Mouse (Mus musculus): ENCODE results near the gene March1. TPM values are rescaled to one million over a fixed set of nuclear protein-coding genes. Genes with fewer than 3 reads are reported as not detected.

Gene March1
- polyA plus RNA-seq, 1 experiment from 2014 or later = 0.65 TPM

DNA sequence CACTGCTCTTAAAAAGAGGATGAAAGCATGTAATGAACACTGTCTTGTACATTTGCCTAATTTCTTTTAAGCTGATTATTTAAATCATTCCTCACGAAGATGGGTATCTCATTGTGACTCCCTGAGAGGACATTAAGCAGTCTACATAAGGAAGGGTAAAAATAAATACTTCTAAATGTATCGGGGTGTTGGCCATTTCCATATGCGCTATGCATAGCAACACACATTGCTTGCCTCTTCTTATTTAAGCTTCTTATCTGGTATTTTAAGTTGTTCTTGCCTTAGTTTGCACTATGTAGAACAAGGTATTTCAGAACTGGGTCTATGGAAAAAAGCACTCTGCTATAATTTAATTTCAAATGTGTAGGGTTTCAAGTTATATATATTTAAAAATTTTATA, 416.7 kb downstream of the March1 start:
- Histone ChIP-seq H3K27me3 (no peaks in the 10 kb centered on the region), H3K4me2 (replicated peaks) (no peak overlapping the region), H3K27ac (no peak overlapping the region), H3K4me3 (no peak overlapping the region), H3K9me3 (no peaks in the 10 kb centered on the region), H3K9ac (no peak overlapping the region), H3K4me1 (no peaks in the 10 kb centered on the region), H3K36me3 (no peaks in the 10 kb centered on the region)
- ATAC-seq (ENCODE audit: low FRiP score, low read depth) = no peak
- WGBS = 86% methylated on average over 3 of the region's 3 CpGs

DNA sequence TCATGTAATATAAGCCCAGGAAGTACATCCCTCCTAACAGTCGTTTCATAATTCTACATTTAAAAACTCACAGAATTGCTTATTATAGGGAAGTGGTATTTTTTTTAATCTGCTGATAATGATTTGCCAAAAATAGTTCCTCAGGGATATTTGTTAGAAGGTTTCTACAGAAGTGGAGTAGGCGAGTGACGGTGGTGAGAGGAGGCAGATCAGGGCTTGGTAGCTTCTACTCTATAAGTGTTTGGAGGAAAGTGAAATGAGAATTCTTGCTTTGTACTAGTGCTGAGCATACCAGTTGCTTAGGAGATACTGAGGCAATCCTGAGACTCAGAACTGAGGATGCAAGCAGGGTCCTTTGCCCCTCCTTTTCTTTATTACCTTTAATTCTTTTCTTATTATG, 476.5 kb downstream of the March1 start:
- 92% methylated on average over 3 of the region's 3 CpGs for WGBS
- Histone ChIP-seq H3K36me3 (no peaks in the 10 kb centered on the region), H3K9me3 (no peaks in the 10 kb centered on the region), H3K4me2 (replicated peaks) (no peak overlapping the region), H3K27ac (no peak overlapping the region), H3K4me1 (no peaks in the 10 kb centered on the region), H3K27me3 (no peaks in the 10 kb centered on the region), H3K4me3 (no peak overlapping the region), H3K9ac (no peak overlapping the region)
- no peak for ATAC-seq (ENCODE audit: low FRiP score, low read depth)

- no peak for ATAC-seq (ENCODE audit: low FRiP score, low read depth)
- Histone ChIP-seq H3K4me3 (no peak overlapping the region), H3K9ac (no peak overlapping the region), H3K27me3 (no peaks in the 10 kb centered on the region), H3K4me1 (no peaks in the 10 kb centered on the region), H3K4me2 (replicated peaks) (no peak overlapping the region), H3K36me3 (no peaks in the 10 kb centered on the region), H3K9me3 (no peaks in the 10 kb centered on the region), H3K27ac (no peak overlapping the region)
- WGBS = 79% methylated on average over 1 of the region's 1 CpGs
Measured at GRCm38 (mm10) chr8:66098148-66098547, 480.4 kb downstream of the March1 start.

- Histone ChIP-seq H3K4me3 (no peak overlapping the region), H3K27me3 (no peaks in the 10 kb centered on the region), H3K27ac (no peak overlapping the region), H3K4me1 (no peaks in the 10 kb centered on the region), H3K9ac (no peak overlapping the region), H3K9me3 (no peaks in the 10 kb centered on the region), H3K36me3 (no peaks in the 10 kb centered on the region), H3K4me2 (replicated peaks) (no peak overlapping the region)
- 60% methylated on average over 2 of the region's 2 CpGs for WGBS
- ATAC-seq (ENCODE audit: low FRiP score, low read depth) = no peak
Measured at GRCm38 (mm10) chr8:66119294-66119693, 501.6 kb downstream of the March1 start.

GRCm38 (mm10) chr8:66159648-66160047, 541.9 kb downstream of the March1 start:
- Histone ChIP-seq H3K27me3 (no peaks in the 10 kb centered on the region), H3K9ac (no peak overlapping the region), H3K9me3 (no peaks in the 10 kb centered on the region), H3K4me2 (replicated peaks) (no peak overlapping the region), H3K4me1 (no peaks in the 10 kb centered on the region), H3K4me3 (no peak overlapping the region), H3K36me3 (no peaks in the 10 kb centered on the region), H3K27ac (no peak overlapping the region)
- no peak for ATAC-seq (ENCODE audit: low FRiP score, low read depth)
- WGBS = 82% methylated on average over 1 of the region's 1 CpGs

GRCm38 (mm10) chr8:66166835-66167234, 549.1 kb downstream of the March1 start:
- no peak overlapping the region for H3K9ac ChIP-seq
- H3K27me3 ChIP-seq = no peaks in the 10 kb centered on the region
- no peaks in the 10 kb centered on the region for H3K36me3 ChIP-seq
- H3K4me2 ChIP-seq (replicated peaks) = no peak overlapping the region
- no peaks in the 10 kb centered on the region for H3K4me1 ChIP-seq
- no peaks in the 10 kb centered on the region for H3K9me3 ChIP-seq
- H3K27ac ChIP-seq = no peak overlapping the region
- no peak for ATAC-seq (ENCODE audit: low FRiP score, low read depth)
- 42% methylated on average over 1 of the region's 1 CpGs for WGBS
- H3K4me3 ChIP-seq = no peak overlapping the region

DNA sequence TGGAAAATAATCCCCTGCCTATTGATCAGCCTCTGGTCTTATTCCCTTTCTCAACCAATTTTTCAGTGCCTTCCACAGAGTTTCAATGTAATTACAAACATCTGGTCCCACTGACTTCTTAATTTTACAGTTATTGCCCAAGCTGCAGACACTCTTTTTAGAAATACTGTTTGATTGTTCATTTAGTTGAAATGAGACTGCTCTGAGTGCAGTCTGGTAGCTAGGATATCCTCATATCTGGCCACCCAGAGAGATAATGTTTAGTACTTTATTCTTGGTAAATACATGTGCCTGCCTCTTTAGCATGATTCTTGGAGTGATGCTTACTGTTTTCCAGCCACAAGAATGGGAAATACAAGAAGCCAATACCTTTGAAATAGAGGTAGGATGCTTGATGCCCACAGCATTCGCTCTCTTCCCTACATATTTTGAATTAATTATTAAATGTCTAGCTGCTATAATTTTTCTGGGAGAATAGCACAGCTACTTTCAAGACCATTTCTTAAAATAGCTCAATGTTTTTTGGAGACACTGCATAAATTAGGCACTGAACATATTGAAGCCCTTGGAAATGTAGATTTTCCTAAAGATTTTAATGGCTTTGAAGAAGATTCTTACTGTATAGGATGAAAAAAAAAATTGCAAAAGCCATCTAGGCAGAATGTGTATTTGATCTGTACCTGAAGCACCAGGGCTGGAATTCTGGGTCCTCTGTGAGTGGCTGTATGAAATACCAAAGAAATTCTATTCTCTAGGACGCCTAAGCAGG, 549.9 kb downstream of the March1 start:
- H3K4me1 ChIP-seq = no peaks in the 10 kb centered on the region
- no peak overlapping the region for H3K9ac ChIP-seq
- no peaks in the 10 kb centered on the region for H3K36me3 ChIP-seq
- no peak overlapping the region for H3K27ac ChIP-seq
- no peak overlapping the region for H3K4me2 ChIP-seq (replicated peaks)
- H3K9me3 ChIP-seq = no peaks in the 10 kb centered on the region
- WGBS = 65% methylated on average over 2 of the region's 2 CpGs
- H3K4me3 ChIP-seq = no peak overlapping the region
- no peaks in the 10 kb centered on the region for H3K27me3 ChIP-seq
- ATAC-seq (ENCODE audit: low FRiP score, low read depth) = no peak

GRCm38 (mm10) chr8:66179336-66179735, 561.6 kb downstream of the March1 start:
- no peak for ATAC-seq (ENCODE audit: low FRiP score, low read depth)
- 79% methylated on average over 1 of the region's 1 CpGs for WGBS
- Histone ChIP-seq H3K4me1 (no peaks in the 10 kb centered on the region), H3K9me3 (no peaks in the 10 kb centered on the region), H3K4me2 (replicated peaks) (no peak overlapping the region), H3K9ac (no peak overlapping the region), H3K27me3 (no peaks in the 10 kb centered on the region), H3K4me3 (no peak overlapping the region), H3K27ac (no peak overlapping the region), H3K36me3 (no peaks in the 10 kb centered on the region)

DNA sequence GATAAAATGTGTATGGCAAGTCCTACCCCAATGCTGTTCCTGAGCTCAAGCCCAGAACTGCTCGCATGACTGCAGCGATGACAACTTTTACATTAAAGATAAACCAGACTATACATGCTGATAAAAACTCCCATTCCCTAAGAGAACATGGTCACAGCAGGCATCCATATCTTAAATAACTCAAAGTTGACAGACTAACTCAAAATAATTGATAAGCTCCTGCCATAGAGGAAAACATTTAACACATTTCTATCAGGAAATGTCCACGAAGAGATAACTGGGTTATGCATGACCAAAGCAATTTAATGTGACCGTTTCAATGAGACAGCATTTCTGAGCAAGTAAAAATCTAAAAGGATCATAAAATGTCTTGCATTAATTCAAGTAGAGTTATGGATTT, 563.6 kb downstream of the March1 start:
- H3K4me1 ChIP-seq = no peaks in the 10 kb centered on the region
- no peaks in the 10 kb centered on the region for H3K36me3 ChIP-seq
- H3K4me3 ChIP-seq = no peak overlapping the region
- ATAC-seq (ENCODE audit: low FRiP score, low read depth) = no peak
- no peak overlapping the region for H3K9ac ChIP-seq
- no peaks in the 10 kb centered on the region for H3K27me3 ChIP-seq
- H3K4me2 ChIP-seq (replicated peaks) = no peak overlapping the region
- 75% methylated on average over 4 of the region's 4 CpGs for WGBS
- no peak overlapping the region for H3K27ac ChIP-seq
- H3K9me3 ChIP-seq = no peaks in the 10 kb centered on the region

GRCm38 (mm10) chr8:66182257-66182656, 564.6 kb downstream of the March1 start:
- ATAC-seq (ENCODE audit: low FRiP score, low read depth) = no peak
- Histone ChIP-seq H3K4me3 (no peak overlapping the region), H3K27me3 (no peaks in the 10 kb centered on the region), H3K9me3 (no peaks in the 10 kb centered on the region), H3K27ac (no peak overlapping the region), H3K4me2 (replicated peaks) (no peak overlapping the region), H3K9ac (no peak overlapping the region), H3K36me3 (no peaks in the 10 kb centered on the region), H3K4me1 (no peaks in the 10 kb centered on the region)
- WGBS = 17% methylated on average over 3 of the region's 3 CpGs

DNA sequence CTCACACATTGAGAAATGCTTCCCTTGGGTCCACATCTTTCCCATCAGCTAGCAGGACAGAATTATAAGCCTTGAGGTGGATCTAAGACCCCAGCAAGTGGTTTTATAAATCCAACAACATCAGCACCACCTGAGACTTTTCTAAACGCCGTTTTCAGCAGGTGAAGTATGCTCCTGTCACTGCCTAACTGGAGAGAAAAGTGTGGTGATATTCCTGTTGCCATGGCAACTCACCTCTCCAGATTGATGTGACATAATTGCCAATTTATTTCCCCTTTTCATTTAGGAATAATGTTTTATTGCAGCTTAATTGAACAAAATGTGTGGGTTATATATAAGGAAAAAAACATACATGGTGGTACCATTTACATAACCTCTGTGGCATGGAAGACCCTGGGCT, 565.8 kb downstream of the March1 start:
- Histone ChIP-seq H3K4me2 (replicated peaks) (no peak overlapping the region), H3K27ac (no peak overlapping the region), H3K36me3 (no peaks in the 10 kb centered on the region), H3K4me3 (no peak overlapping the region), H3K4me1 (no peaks in the 10 kb centered on the region), H3K9me3 (no peaks in the 10 kb centered on the region), H3K9ac (no peak overlapping the region), H3K27me3 (no peaks in the 10 kb centered on the region)
- no peak for ATAC-seq (ENCODE audit: low FRiP score, low read depth)
- 50% methylated on average over 2 of the region's 2 CpGs for WGBS

- H3K4me2 ChIP-seq (replicated peaks) = no peak overlapping the region
- no peaks in the 10 kb centered on the region for H3K4me1 ChIP-seq
- no peak overlapping the region for H3K27ac ChIP-seq
- H3K9me3 ChIP-seq = no peaks in the 10 kb centered on the region
- no peaks in the 10 kb centered on the region for H3K36me3 ChIP-seq
- no peaks in the 10 kb centered on the region for H3K27me3 ChIP-seq
- WGBS = 90% methylated on average over 2 of the region's 2 CpGs
- ATAC-seq (ENCODE audit: low FRiP score, low read depth) = no peak
- H3K4me3 ChIP-seq = no peak overlapping the region
- H3K9ac ChIP-seq = no peak overlapping the region
Measured at GRCm38 (mm10) chr8:66185226-66185625, 567.5 kb downstream of the March1 start.

DNA sequence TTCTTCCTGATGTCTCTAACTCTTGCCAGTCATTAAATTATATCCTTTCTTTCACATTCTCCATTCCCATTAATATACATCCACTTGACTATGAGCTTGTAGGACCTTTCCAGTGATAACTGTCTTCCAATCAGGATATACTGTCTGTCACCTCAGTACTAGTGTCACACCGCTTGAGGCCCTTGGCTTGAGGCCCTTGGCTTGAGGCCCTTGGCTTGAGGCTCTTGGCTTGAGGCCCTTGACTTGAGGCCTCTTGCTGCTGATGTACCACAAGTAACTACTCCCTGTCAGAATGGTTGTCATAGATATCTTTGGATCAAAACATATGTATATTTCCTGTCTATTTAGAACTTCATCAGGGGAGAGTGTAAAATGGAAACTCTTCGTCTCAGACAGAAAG, 576.7 kb downstream of the March1 start:
- no peak overlapping the region for H3K27ac ChIP-seq
- no peaks in the 10 kb centered on the region for H3K27me3 ChIP-seq
- no peak overlapping the region for H3K9ac ChIP-seq
- H3K4me2 ChIP-seq (replicated peaks) = no peak overlapping the region
- H3K4me1 ChIP-seq = no peaks in the 10 kb centered on the region
- H3K36me3 ChIP-seq = no peaks in the 10 kb centered on the region
- 86% methylated on average over 2 of the region's 2 CpGs for WGBS
- ATAC-seq (ENCODE audit: low FRiP score, low read depth) = no peak
- no peaks in the 10 kb centered on the region for H3K9me3 ChIP-seq
- H3K4me3 ChIP-seq = no peak overlapping the region
